In the genomic region with DNA sequence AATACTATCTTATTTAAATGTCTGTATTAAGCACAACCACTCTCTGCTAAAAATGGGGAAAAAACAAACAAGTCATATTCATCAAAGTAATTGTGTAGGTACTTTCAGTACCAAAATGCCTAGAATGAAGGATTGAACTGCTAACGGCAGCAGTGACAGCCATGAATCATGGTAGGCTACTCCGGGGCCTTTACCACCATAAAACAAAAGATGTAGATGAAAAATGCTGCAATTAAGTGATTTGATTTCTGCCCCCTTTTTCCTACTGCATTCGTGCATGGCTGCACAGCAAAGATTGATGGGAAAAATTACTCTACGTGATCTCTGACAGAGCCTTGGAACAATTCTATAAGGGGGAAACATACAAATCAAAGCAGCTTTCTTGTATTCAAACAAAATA, we compare ENCODE assay signal across 20 mouse cellular contexts.
"Had no signal": no experiment of that assay in that cellular context is flagged by ENCODE, and none has a peak within 500 bp of the region (broad histone marks: within the 10 kb centered on the region; RNA-seq: fewer than 3 reads in every experiment).

No protein-coding gene starts in this region.

- H3K4me3 ChIP-seq: kidney, embryonic 15.5 days; limb, embryonic 12.5 days; limb, embryonic 15.5 days; liver, embryonic 12.5 days; liver, embryonic 15.5 days; lung, embryonic 15.5 days; stomach, embryonic 15.5 days had no signal

- H3K27me3 ChIP-seq: kidney, embryonic 15.5 days; limb, embryonic 12.5 days; limb, embryonic 15.5 days; liver, embryonic 12.5 days; liver, embryonic 15.5 days; lung, embryonic 15.5 days; stomach, embryonic 15.5 days had no signal

- DNase-seq: kidney, adult 2 months; kidney, postnatal 10 days; kidney, postnatal 4 days; left cerebral cortex, postnatal 4 days; lung, adult 18-20 months; lung, postnatal 10 days; lung, postnatal 4 days; midbrain, embryonic 14.5 days; right cerebral cortex, postnatal 25 days; spleen, adult 18-20 months; thymus, adult 18-20 months; thymus, postnatal 36 days had no signal

- H3K4me2 ChIP-seq: kidney, embryonic 15.5 days; limb, embryonic 12.5 days; limb, embryonic 15.5 days; liver, embryonic 12.5 days; liver, embryonic 15.5 days; lung, embryonic 15.5 days; stomach, embryonic 15.5 days had no signal

- ATAC-seq: intestine, postnatal 0 days; liver, embryonic 12.5 days had no signal

- H3K4me1 ChIP-seq: kidney, embryonic 15.5 days; limb, embryonic 12.5 days; limb, embryonic 15.5 days; liver, embryonic 12.5 days; liver, embryonic 15.5 days; lung, embryonic 15.5 days; stomach, embryonic 15.5 days had no signal

- H3K9ac ChIP-seq: kidney, embryonic 15.5 days; limb, embryonic 12.5 days; limb, embryonic 15.5 days; liver, embryonic 12.5 days; liver, embryonic 15.5 days; lung, embryonic 15.5 days; stomach, embryonic 15.5 days had no signal

- H3K36me3 ChIP-seq: kidney, embryonic 15.5 days; limb, embryonic 12.5 days; limb, embryonic 15.5 days; liver, embryonic 12.5 days; liver, embryonic 15.5 days; lung, embryonic 15.5 days; stomach, embryonic 15.5 days had no signal

- H3K9me3 ChIP-seq: kidney, embryonic 15.5 days; limb, embryonic 12.5 days; limb, embryonic 15.5 days; liver, embryonic 12.5 days; liver, embryonic 15.5 days; lung, embryonic 15.5 days; stomach, embryonic 15.5 days had no signal

- H3K27ac ChIP-seq: kidney, embryonic 15.5 days; limb, embryonic 12.5 days; limb, embryonic 15.5 days; liver, embryonic 12.5 days; liver, embryonic 15.5 days; lung, embryonic 15.5 days; stomach, embryonic 15.5 days had no signal
